Mouse (Mus musculus) forebrain, embryonic 11.5 days (tissue): Measurements from ENCODE around the gene Sec13. TPM values are rescaled to one million over a fixed set of nuclear protein-coding genes. Genes with fewer than 3 reads are reported as not detected.

ENCODE experiments used
- ATAC-seq: fragments of 200-750 bp; cut with Nextera tagmentation; replicated peaks from 2 replicates; pipeline ENCODE4 v1.8.0; 2017; ENCODE audit warnings: moderate TSS enrichment; ENCODE audit not compliant: low FRiP score
- DNase-seq: peaks from one replicate; pipeline ENCODE4 v3.0.0-alpha.2; 2017; ENCODE audit warnings: low spot score
- H3K27ac ChIP-seq: fragments of 300-500 bp; sonication (generic); 2 replicates; pipeline ENCODE4 v1.5.1; 2014; ENCODE audit warnings: low read depth, low read length
- H3K27me3 ChIP-seq: fragments of 300-500 bp; sonication (generic); 2 replicates; pipeline ENCODE4 v1.6.1; 2014; ENCODE audit warnings: mild to moderate bottlenecking, low read length, mixed read lengths; ENCODE audit not compliant: control insufficient read depth, insufficient read depth
- H3K36me3 ChIP-seq: fragments of 300-500 bp; sonication (generic); 2 replicates; pipeline ENCODE4 v1.6.1; 2014; ENCODE audit warnings: mild to moderate bottlenecking, low read length, moderate library complexity, mixed read lengths; ENCODE audit not compliant: control insufficient read depth, insufficient read depth
- H3K4me1 ChIP-seq: fragments of 300-500 bp; sonication (generic); replicated peaks from 2 replicates; pipeline ENCODE4 v1.6.1; 2014; ENCODE audit warnings: low read length, mixed read lengths; ENCODE audit not compliant: control insufficient read depth, insufficient read depth
- H3K4me2 ChIP-seq: fragments of 300-500 bp; sonication (generic); 2 replicates; pipeline ENCODE4 v1.6.1; 2014; ENCODE audit warnings: low read depth, mild to moderate bottlenecking, low read length, moderate library complexity, mixed read lengths; ENCODE audit not compliant: severe bottlenecking
- H3K4me3 ChIP-seq: fragments of 300-500 bp; sonication (generic); 2 replicates; pipeline ENCODE4 v1.5.1; 2014; ENCODE audit warnings: low read depth, low read length
- H3K9ac ChIP-seq: fragments of 300-500 bp; sonication (generic); 2 replicates; pipeline ENCODE4 v1.6.1; 2014; ENCODE audit warnings: low read length
- H3K9me3 ChIP-seq: fragments of 300-500 bp; sonication (generic); 2 replicates; pipeline ENCODE4 v1.6.1; 2016; ENCODE audit warnings: low read length, mixed read lengths; ENCODE audit not compliant: control insufficient read depth
- WGBS: fragments of 180-500 bp; shearing (Covaris S2); extraction: QIAGEN DNeasy Blood & Tissue Kit; methylation state at CpG from one replicate; pipeline ENCODE4 v1.1.7; 2014; 5-methylcytosine and 5-hydroxymethylcytosine counted together
- polyA plus RNA-seq: library from polyadenylated mRNA; unstranded; fragments of >200 nt; fragmentation: Nextera tagmentation; extraction: Ambion mirVana; gene quantifications from 2 replicates; pipeline ENCODE4 v1.2.1, GENCODE M21; 2014

The Sec13 gene
- 248 and 282 TPM in 2 replicates for polyA plus RNA-seq

DNA sequence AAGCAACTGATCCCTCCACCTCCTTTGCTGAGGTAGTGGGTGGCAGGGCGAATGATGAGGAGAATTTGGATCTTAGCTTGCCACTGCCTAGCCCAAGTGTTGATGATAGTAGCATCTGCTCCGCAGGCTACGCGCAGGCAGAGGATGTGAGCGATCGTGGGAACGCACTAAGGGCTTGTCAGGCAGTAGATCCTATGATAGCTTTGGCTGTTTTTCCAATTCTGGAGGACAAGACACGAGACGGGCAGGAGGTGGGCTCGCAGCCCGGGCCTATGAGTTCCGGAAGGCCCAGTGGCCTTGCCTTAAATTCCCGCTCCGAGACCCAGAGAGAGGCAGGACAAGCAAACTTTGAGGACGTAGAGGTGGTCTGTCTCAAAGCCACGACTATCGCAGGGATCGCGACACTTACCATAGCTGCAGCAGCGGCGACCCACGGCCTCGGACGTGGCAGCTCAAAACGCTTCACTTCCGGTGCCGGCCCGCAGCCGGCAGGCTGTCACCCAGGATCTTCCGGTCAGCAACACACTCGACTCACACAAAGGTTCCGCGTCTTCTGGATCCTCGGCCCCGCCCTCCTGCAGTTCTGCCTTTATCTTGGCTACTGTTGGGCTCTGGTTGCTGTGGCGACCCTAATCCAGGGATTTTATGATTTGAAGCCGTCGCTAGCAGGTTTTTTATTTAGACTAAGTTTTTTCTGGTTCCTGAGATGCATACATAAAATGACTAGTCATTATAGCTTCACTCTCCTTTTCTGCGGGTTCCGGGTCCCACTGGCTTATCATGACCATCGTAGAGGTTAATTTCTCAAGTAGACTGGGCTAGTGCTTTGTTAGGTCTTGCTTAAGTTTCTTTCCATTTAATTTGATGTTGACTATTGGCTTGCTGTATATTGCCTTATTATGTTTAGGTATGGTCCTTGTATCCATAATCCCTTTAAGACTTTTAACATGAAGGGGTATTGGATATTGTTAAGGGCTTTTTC, at the start of gene Sec13:
Gene Sec13, minus strand, starts transcription at position 508 of the 982 bp plus-strand sequence.
- WGBS = 7% methylated on average over 41 of the region's 41 CpGs

DNA sequence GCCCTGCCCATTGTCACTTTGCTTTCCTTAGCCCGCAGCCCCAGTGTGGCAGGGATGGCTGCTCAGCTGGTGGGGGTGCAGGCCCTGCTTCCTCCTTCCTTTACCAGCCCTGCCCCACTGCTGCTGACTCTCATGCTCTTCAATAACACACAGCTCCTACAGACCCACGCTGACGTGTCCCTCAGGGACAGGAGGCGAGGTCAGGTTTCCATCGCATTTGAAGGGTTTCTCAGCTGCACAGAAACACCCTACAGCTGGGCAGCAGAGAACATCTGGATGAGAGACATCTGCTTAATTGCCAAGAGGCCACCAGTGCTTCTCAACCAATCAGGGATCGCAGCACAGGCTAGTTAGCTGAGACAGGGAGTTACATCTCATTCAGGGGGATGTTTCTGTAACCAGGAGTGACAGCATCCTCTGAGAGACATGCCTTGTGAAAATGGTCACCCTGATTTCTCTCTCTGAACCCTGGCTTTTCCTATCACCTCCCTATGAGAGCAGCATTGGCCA, 47.0 kb upstream of the Sec13 start:
- ATAC-seq = no peak
- WGBS = 62% methylated on average over 6 of the region's 6 CpGs

More for the DNA sequence above, at the start of gene Sec13:
- DNase-seq = peak; percentile 93
- H3K4me2 ChIP-seq = peak within 1 kb of the TSS; percentile 69
- H3K4me1 ChIP-seq = no peaks in the 10 kb centered on the region; the same call in 1 of the 2 replicates
- peak within 1 kb of the TSS; percentile 75 for H3K4me3 ChIP-seq
- peak; percentile 90 for ATAC-seq
- no peaks in the 10 kb centered on the region for H3K9me3 ChIP-seq
- H3K9ac ChIP-seq = peak within 1 kb of the TSS; percentile 90
- H3K27ac ChIP-seq = no peak within 1 kb of the TSS
- no peaks in the 10 kb centered on the region for H3K27me3 ChIP-seq
- no peaks in the 10 kb centered on the region; the same call in 1 of the 2 replicates for H3K36me3 ChIP-seq

DNA sequence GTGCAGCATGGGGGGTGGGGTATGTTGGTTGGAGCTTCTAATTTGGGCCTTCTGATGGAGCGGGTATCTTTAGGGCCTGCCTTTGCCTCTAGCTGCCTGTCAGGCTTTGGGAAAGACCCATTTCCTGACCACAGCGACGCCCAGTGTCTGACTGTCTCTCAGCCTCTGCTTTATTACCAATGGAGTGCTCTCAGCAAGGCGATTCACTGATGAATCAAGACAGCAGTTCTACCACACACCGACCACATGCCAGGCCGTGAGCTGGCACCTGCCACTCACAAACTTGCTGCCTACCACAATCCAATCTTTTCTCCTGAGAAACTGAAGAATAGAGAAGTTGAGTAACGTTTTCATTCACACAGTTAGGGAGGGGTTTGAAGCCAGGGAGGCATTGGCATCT, 45.1 kb upstream of the Sec13 start:
- no peaks in the 10 kb centered on the region for H3K9me3 ChIP-seq
- DNase-seq (no peak), ATAC-seq (no peak)
- H3K36me3 ChIP-seq = no peaks in the 10 kb centered on the region
- no peak overlapping the region for H3K4me2 ChIP-seq
- no peaks in the 10 kb centered on the region for H3K4me1 ChIP-seq
- no peaks in the 10 kb centered on the region for H3K27me3 ChIP-seq
- 89% methylated on average over 7 of the region's 7 CpGs for WGBS
- no peak overlapping the region for H3K27ac ChIP-seq
- no peak overlapping the region for H3K9ac ChIP-seq
- H3K4me3 ChIP-seq = no peak overlapping the region

More for the DNA sequence above, 47.0 kb upstream of the Sec13 start:
- Histone ChIP-seq H3K4me3 (no peak overlapping the region), H3K4me2 (no peak overlapping the region), H3K9me3 (no peaks in the 10 kb centered on the region), H3K27ac (no peak overlapping the region), H3K27me3 (no peaks in the 10 kb centered on the region), H3K4me1 (no peaks in the 10 kb centered on the region), H3K36me3 (no peaks in the 10 kb centered on the region), H3K9ac (no peak overlapping the region)
- DNase-seq = no peak

DNA sequence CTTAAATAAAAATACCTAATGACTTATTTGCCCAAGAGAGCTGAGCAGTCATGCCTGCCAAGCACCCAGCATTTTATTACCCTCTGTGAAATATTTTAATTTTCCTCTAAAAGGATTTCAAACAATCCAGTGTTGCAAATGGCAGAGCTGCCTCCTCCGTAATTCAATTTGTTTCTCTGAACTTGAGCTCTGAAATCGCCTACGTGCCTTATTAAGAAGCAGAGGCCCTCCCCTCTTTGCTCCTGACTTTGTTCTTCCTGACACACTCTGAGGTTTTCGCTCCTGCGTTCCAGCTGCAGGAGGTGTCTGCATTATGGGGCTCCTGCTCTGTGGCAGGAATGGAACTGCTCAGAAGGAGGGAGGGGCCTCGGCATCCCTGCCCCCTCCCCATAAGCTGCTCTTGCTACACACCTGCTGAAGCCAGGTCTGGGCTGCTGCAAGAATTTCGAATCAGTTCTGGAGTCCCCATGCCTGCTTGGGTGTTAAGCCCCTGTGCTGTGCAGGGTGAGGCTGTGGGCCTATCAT, 37.7 kb upstream of the Sec13 start:
- H3K4me1 ChIP-seq = no peaks in the 10 kb centered on the region
- H3K9me3 ChIP-seq = no peaks in the 10 kb centered on the region
- no peak for DNase-seq
- H3K4me3 ChIP-seq = no peak overlapping the region
- H3K27me3 ChIP-seq = no peaks in the 10 kb centered on the region
- no peaks in the 10 kb centered on the region for H3K36me3 ChIP-seq
- ATAC-seq = no peak
- H3K27ac ChIP-seq = no peak overlapping the region
- H3K9ac ChIP-seq = no peak overlapping the region
- H3K4me2 ChIP-seq = no peak overlapping the region
- 70% methylated on average over 7 of the region's 7 CpGs for WGBS

DNA sequence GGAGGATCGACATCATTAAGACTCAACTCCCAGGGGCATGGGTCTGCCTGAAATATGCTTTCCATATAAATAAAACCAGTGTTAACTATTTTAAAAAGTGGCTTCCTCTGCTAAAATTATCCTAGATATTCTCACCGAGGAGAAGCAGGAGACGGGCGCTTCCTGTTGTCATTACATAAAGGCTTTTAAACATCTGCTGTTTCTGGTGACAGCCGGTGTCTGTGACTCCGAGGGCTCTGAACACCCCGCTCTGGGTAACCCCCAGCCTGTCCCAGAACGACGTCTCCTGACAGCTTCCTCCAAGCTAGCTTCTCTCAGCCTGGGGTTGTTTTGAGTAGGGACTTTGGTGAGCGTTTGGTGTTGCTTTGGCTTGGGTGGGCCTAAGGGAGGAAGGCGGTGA, 28.3 kb upstream of the Sec13 start:
- ATAC-seq = no peak
- H3K36me3 ChIP-seq = no peaks in the 10 kb centered on the region
- 80% methylated on average over 11 of the region's 11 CpGs for WGBS

DNA sequence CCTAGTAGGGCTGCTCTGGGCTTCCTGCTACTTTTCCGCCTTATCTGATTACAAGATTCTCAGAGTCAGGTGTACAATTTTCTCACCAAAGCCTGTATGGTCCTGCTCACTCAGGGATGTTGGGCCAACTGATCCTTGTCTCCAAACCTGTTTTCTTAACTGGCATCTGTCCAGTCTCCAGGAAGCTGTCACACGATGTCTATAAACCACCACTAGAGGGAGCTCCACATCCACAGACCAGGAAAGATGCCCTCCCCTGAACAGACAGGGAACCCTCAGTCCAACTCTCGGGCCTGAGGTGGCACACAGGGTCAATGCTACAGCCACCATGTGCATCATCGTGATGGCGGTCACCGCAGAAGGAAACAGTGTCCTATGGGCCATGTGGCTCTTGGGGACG, 21.1 kb upstream of the Sec13 start:
- Histone ChIP-seq H3K4me2 (no peak overlapping the region), H3K27me3 (no peaks in the 10 kb centered on the region), H3K36me3 (no peaks in the 10 kb centered on the region), H3K27ac (no peak overlapping the region), H3K4me3 (no peak overlapping the region), H3K4me1 (no peaks in the 10 kb centered on the region), H3K9ac (no peak overlapping the region), H3K9me3 (no peaks in the 10 kb centered on the region)
- 32% methylated on average over 7 of the region's 7 CpGs for WGBS
- peak; percentile 51 for ATAC-seq
- DNase-seq = peak; percentile 81

More for the DNA sequence above, 28.3 kb upstream of the Sec13 start:
- Histone ChIP-seq H3K27ac (no peak overlapping the region), H3K9ac (no peak overlapping the region), H3K9me3 (no peaks in the 10 kb centered on the region), H3K27me3 (no peaks in the 10 kb centered on the region), H3K4me2 (no peak overlapping the region), H3K4me3 (no peak overlapping the region), H3K4me1 (no peaks in the 10 kb centered on the region)
- no peak for DNase-seq

DNA sequence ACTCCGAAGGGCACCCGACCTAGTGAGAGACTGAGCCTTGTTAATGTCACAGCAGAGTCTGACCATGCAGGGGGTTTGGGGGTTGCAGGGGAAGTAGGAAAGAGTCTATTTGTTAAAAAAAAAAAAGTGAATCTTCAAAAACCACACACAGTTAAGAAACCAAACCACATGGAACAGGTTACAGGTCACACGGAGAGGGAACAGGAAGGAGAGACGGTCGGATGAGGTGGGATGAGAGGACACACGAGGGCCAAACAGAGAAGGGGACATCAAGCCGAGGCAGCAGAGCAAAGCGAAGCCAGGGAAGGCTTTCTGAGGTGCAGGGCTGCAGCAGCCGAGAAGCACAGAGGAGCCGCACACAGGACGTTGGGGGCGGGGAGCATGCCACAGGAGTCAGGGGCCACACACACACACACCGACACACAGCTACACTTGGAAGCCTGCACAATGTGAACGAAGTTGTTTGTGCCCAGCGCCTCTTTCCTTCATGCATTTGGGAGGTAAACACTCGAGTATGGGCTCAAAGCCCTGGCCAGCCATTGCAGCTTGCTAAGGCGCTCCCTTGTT, 8.7 kb upstream of the Sec13 start:
- Histone ChIP-seq H3K36me3 (no peaks in the 10 kb centered on the region), H3K27me3 (no peaks in the 10 kb centered on the region), H3K9ac (no peak overlapping the region), H3K4me2 (no peak overlapping the region), H3K4me1 (no peaks in the 10 kb centered on the region), H3K9me3 (no peaks in the 10 kb centered on the region), H3K27ac (no peak overlapping the region), H3K4me3 (no peak overlapping the region)
- no peak for ATAC-seq
- no peak for DNase-seq
- WGBS = 66% methylated on average over 17 of the region's 17 CpGs

DNA sequence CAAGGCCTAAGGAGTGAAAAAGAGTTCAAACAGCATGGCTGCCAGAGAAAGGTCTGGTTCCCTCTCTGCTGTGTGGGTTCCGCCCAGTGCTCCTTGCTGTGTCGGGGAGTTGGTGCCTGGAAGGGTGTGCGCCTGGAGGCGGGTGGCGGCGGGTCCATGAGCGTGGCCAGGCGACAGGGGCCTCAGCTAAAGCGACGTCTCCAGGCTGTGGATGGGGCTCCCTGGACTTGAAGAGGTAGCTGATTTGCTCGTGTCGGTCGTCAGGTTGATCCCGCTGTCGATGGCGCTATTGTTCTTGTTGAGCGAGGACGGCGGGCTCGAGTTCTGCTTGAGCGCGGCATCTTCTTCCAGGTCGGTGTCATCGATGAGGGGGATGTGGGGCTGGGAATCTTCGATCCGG, 7.8 kb upstream of the Sec13 start:
- Histone ChIP-seq H3K4me2 (peak overlapping the region; percentile 8; the same call in 1 of the 2 replicates), H3K27me3 (no peaks in the 10 kb centered on the region), H3K36me3 (no peaks in the 10 kb centered on the region), H3K4me3 (no peak overlapping the region), H3K27ac (no peak overlapping the region), H3K4me1 (no peaks in the 10 kb centered on the region), H3K9me3 (no peaks in the 10 kb centered on the region), H3K9ac (no peak overlapping the region)
- DNase-seq = no peak
- WGBS = 41% methylated on average over 26 of the region's 26 CpGs
- no peak for ATAC-seq
